Mouse (Mus musculus) midbrain, postnatal 0 days (tissue): ENCODE results near the gene Plbd1. TPM values are rescaled to one million over a fixed set of nuclear protein-coding genes. Genes with fewer than 3 reads are reported as not detected.

ENCODE experiments used
- ATAC-seq: fragments of 200-750 bp; cut with Nextera tagmentation; 2 replicates; pipeline ENCODE4 v1.8.0; 2017; ENCODE audit warnings: moderate number of reproducible peaks, mild to moderate bottlenecking, moderate TSS enrichment, moderate library complexity; ENCODE audit not compliant: low FRiP score
- DNase-seq: peaks from one replicate; pipeline ENCODE4 v3.0.0-alpha.2; 2015; ENCODE audit warnings: low spot score
- H3K27ac ChIP-seq: fragments of 300-500 bp; sonication (generic); 2 replicates; pipeline ENCODE4 v1.5.1; 2014; ENCODE audit warnings: low read depth, mild to moderate bottlenecking, low read length, mixed read lengths
- H3K27me3 ChIP-seq: fragments of 300-500 bp; sonication (generic); 2 replicates; pipeline ENCODE4 v1.6.1; 2014; ENCODE audit warnings: low read length, control low read depth, mixed read lengths; ENCODE audit not compliant: insufficient read depth
- H3K36me3 ChIP-seq: fragments of 300-500 bp; sonication (generic); 2 replicates; pipeline ENCODE4 v1.6.1; 2014; ENCODE audit warnings: low read length, control low read depth, mixed read lengths; ENCODE audit not compliant: insufficient read depth
- H3K4me1 ChIP-seq: fragments of 300-500 bp; sonication (generic); 2 replicates; pipeline ENCODE4 v1.6.1; 2014; ENCODE audit warnings: mild to moderate bottlenecking, control low read depth, antibody characterized with exemption, low read length, mixed read lengths; ENCODE audit not compliant: insufficient read depth
- H3K4me2 ChIP-seq: fragments of 300-500 bp; sonication (generic); 2 replicates; pipeline ENCODE4 v1.6.1; 2014; ENCODE audit warnings: low read depth, mild to moderate bottlenecking, low read length, mixed read lengths; ENCODE audit not compliant: poor library complexity, severe bottlenecking
- H3K4me3 ChIP-seq: fragments of 300-500 bp; sonication (generic); 2 replicates; pipeline ENCODE4 v1.5.1; 2014; ENCODE audit warnings: low read depth, mild to moderate bottlenecking, low read length, moderate library complexity
- H3K9ac ChIP-seq: fragments of 300-500 bp; sonication (generic); replicated peaks from 2 replicates; pipeline ENCODE4 v1.6.1; 2014; ENCODE audit warnings: mild to moderate bottlenecking, low read length, moderate library complexity, mixed read lengths; ENCODE audit not compliant: poor library complexity, severe bottlenecking
- H3K9me3 ChIP-seq: fragments of 300-500 bp; sonication (generic); 2 replicates; pipeline ENCODE4 v1.6.1; 2016; ENCODE audit warnings: low read length, control low read depth
- CTCF ChIP-seq: IDR thresholded peaks from 2 replicates; pipeline ENCODE4 v1.5.1; 2016; ENCODE audit warnings: antibody characterized with exemption, mild to moderate bottlenecking
- WGBS: fragments of 180-500 bp; shearing (Covaris S2); extraction: QIAGEN DNeasy Blood & Tissue Kit; methylation state at CpG from one replicate; pipeline ENCODE4 v1.1.7; 2014; 5-methylcytosine and 5-hydroxymethylcytosine counted together
- polyA plus RNA-seq: library from polyadenylated mRNA; unstranded; fragments of >200 nt; fragmentation: Nextera tagmentation; extraction: Ambion mirVana; gene quantifications from 2 replicates; pipeline ENCODE4 v1.2.1, GENCODE M21; 2015
- total RNA-seq: library from RNA; depleted of rRNA; stranded (reverse); fragments of >200 nt; gene quantifications from 2 replicates; pipeline ENCODE4 v1.2.3, GENCODE M21; 2014; rRNA removed

Gene Plbd1
- 0.47 TPM in 1 of 2 replicates, not detected in the other for total RNA-seq
- 0.22 and 0.27 TPM in 2 replicates for polyA plus RNA-seq

DNA sequence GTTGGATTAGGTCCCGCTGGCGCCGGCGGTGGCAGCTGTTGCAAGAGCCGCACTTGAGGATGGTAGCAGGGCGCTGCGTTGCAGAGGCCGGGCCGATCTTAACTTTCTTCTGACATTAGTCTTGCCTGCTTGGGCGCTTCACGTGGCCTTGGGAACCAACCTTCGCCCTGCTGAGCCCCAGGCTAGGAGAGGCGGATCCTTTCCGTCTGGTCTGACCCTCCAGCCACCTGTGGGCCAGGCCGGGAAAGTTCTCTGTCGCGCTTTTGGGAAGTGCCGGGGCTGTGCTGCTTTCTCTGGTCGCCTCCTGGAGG lies at the start of gene Plbd1:
Plbd1 (minus strand) TSS at position 223 of the 311 bp plus-strand sequence.
- H3K9ac ChIP-seq, result no peak within 1 kb of the TSS
- no peaks in the 10 kb centered on the region; the same call in 1 of the 2 replicates for H3K4me1 ChIP-seq
- H3K9me3 ChIP-seq, result no peaks in the 10 kb centered on the region
- no peaks in the 10 kb centered on the region for H3K36me3 ChIP-seq
- no peak for ATAC-seq
- 2% methylated on average over 19 of the region's 19 CpGs for WGBS
- peak; percentile 6 for DNase-seq
- no peak within 1 kb of the TSS for H3K27ac ChIP-seq
- H3K4me3 ChIP-seq, result peak within 1 kb of the TSS; percentile 18
- no peak for TF ChIP-seq CTCF
- H3K4me2 ChIP-seq, result peak within 1 kb of the TSS; percentile 31
- H3K27me3 ChIP-seq, result peaks cover 18% of the 10 kb centered on the region

- no peak for TF ChIP-seq CTCF
- no peaks in the 10 kb centered on the region for H3K27me3 ChIP-seq
- H3K4me2 ChIP-seq, result no peak overlapping the region
- no peak overlapping the region for H3K4me3 ChIP-seq
- H3K4me1 ChIP-seq, result no peaks in the 10 kb centered on the region
- ATAC-seq (no peak), DNase-seq (no peak)
- 91% methylated on average over 5 of the region's 5 CpGs for WGBS
- no peak overlapping the region for H3K9ac ChIP-seq
- H3K36me3 ChIP-seq, result no peaks in the 10 kb centered on the region
- no peak overlapping the region for H3K27ac ChIP-seq
- no peaks in the 10 kb centered on the region for H3K9me3 ChIP-seq
These were observed 48.7 kb upstream of the Plbd1 start for GRCm38 (mm10) chr6:136710408-136710807.

GRCm38 (mm10) chr6:136708597-136708996 lies 46.9 kb upstream of the Plbd1 start:
- no peak for TF ChIP-seq CTCF
- no peak overlapping the region for H3K4me2 ChIP-seq
- DNase-seq (no peak), ATAC-seq (no peak)
- no peaks in the 10 kb centered on the region for H3K9me3 ChIP-seq
- WGBS, result 93% methylated on average over 6 of the region's 6 CpGs
- H3K4me1 ChIP-seq, result no peaks in the 10 kb centered on the region
- no peak overlapping the region for H3K27ac ChIP-seq
- no peak overlapping the region for H3K9ac ChIP-seq
- no peaks in the 10 kb centered on the region for H3K27me3 ChIP-seq
- H3K36me3 ChIP-seq, result no peaks in the 10 kb centered on the region
- no peak overlapping the region for H3K4me3 ChIP-seq

- Histone ChIP-seq H3K4me1 (no peaks in the 10 kb centered on the region), H3K9me3 (no peaks in the 10 kb centered on the region), H3K27me3 (no peaks in the 10 kb centered on the region), H3K36me3 (no peaks in the 10 kb centered on the region), H3K4me3 (no peak overlapping the region), H3K27ac (no peak overlapping the region), H3K4me2 (no peak overlapping the region), H3K9ac (no peak overlapping the region)
- ATAC-seq (no peak), DNase-seq (no peak)
- TF ChIP-seq CTCF, result no peak
- 90% methylated on average over 3 of the region's 3 CpGs for WGBS
These were observed 40.1 kb upstream of the Plbd1 start for GRCm38 (mm10) chr6:136701878-136702277.

DNA sequence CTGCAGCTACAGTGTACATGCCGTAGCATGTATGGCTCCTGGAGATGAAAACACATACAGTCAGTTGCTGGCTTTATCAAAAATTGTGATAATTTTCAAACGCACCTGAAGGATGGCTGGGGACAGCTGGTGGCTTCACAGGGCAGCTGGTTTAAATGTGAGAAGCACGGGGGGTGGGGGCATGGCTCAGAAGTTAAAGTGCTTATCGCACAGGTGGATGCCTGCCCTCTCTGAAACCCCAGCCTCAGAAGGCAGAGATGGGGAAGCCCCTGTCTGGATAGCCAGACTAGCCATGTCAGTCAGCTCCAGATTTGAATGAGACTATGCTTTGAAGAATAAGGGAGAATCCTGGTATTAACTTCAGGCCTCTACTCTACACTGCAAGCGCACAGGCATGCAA lies 39.5 kb upstream of the Plbd1 start:
- no peak for ATAC-seq
- no peak overlapping the region for H3K4me3 ChIP-seq
- no peak for DNase-seq
- H3K4me1 ChIP-seq, result no peaks in the 10 kb centered on the region
- 87% methylated on average over 5 of the region's 5 CpGs for WGBS
- H3K9ac ChIP-seq, result no peak overlapping the region
- TF ChIP-seq CTCF, result no peak
- no peaks in the 10 kb centered on the region for H3K36me3 ChIP-seq
- no peak overlapping the region for H3K27ac ChIP-seq
- no peak overlapping the region for H3K4me2 ChIP-seq
- H3K9me3 ChIP-seq, result no peaks in the 10 kb centered on the region
- no peaks in the 10 kb centered on the region for H3K27me3 ChIP-seq

- ATAC-seq (no peak), DNase-seq (no peak)
- Histone ChIP-seq H3K4me1 (no peaks in the 10 kb centered on the region), H3K4me3 (no peak overlapping the region), H3K9me3 (no peaks in the 10 kb centered on the region), H3K9ac (no peak overlapping the region), H3K27ac (no peak overlapping the region), H3K27me3 (no peaks in the 10 kb centered on the region), H3K4me2 (no peak overlapping the region), H3K36me3 (no peaks in the 10 kb centered on the region)
- WGBS, result 88% methylated on average over 6 of the region's 6 CpGs
- peak; percentile 6; the same call in 1 of the 2 replicates for TF ChIP-seq CTCF
These were observed 29.6 kb upstream of the Plbd1 start for GRCm38 (mm10) chr6:136691314-136691713.
